Comparison of ENCODE assay signal across 16 mouse cellular contexts in genomic region chr19:47034916-47035315, GRCm38 (mm10). TPM values are rescaled to one million over a fixed set of nuclear protein-coding genes. Genes with fewer than 3 reads are reported as not detected.
"Had no signal": no experiment of that assay in that cellular context is flagged by ENCODE, and none has a peak within 500 bp of the region (broad histone marks: within the 10 kb centered on the region; RNA-seq: fewer than 3 reads in every experiment).

No protein-coding gene starts in this region.

- H3K27ac ChIP-seq: intestine, embryonic 15.5 days; limb, embryonic 15.5 days; liver, embryonic 12.5 days; macrophage; midbrain, embryonic 13.5 days; neural tube, embryonic 15.5 days had no signal

- H3K9ac ChIP-seq: intestine, embryonic 15.5 days; limb, embryonic 15.5 days; liver, embryonic 12.5 days; lung, embryonic 14.5 days; midbrain, embryonic 13.5 days; neural tube, embryonic 15.5 days had no signal

- H3K27me3 ChIP-seq: intestine, embryonic 15.5 days; limb, embryonic 15.5 days; liver, embryonic 12.5 days; midbrain, embryonic 13.5 days; neural tube, embryonic 15.5 days had no signal

- H3K9me3 ChIP-seq: intestine, embryonic 15.5 days; limb, embryonic 15.5 days; liver, embryonic 12.5 days; megakaryocyte, embryonic 14.5 days; midbrain, embryonic 13.5 days; neural tube, embryonic 15.5 days had no signal

- DNase-seq: kidney, adult 18-20 months; kidney, postnatal 10 days; kidney, postnatal 4 days; lung, embryonic 14.5 days; lung, postnatal 14 days; right cerebral cortex, postnatal 14 days; spleen, adult 18-20 months; thymus, adult 18-20 months; thymus, postnatal 14 days had no signal

- ATAC-seq: intestine, embryonic 15.5 days; liver, embryonic 12.5 days; midbrain, embryonic 13.5 days had no signal

- H3K4me2 ChIP-seq: intestine, embryonic 15.5 days; limb, embryonic 15.5 days; liver, embryonic 12.5 days; lung, embryonic 14.5 days; midbrain, embryonic 13.5 days; neural tube, embryonic 15.5 days had no signal

- H3K4me1 ChIP-seq: intestine, embryonic 15.5 days; limb, embryonic 15.5 days; liver, embryonic 12.5 days; neural tube, embryonic 15.5 days had no signal

- H3K4me3 ChIP-seq: intestine, embryonic 15.5 days; limb, embryonic 15.5 days; liver, embryonic 12.5 days; megakaryocyte, embryonic 14.5 days; midbrain, embryonic 13.5 days; neural tube, embryonic 15.5 days had no signal

RNA-seq across cellular contexts. Expression of gene Ina, which starts 20.4 kb away (rescaled TPM):
- polyA plus RNA-seq: macrophage had no signal
